Mouse (Mus musculus) bone marrow macrophage, adult 2 months (primary cell): ENCODE results near the gene Pttg1. TPM values are rescaled to one million over a fixed set of nuclear protein-coding genes. Genes with fewer than 3 reads are reported as not detected.

Source experiments
- H3K27ac ChIP-seq: 2 replicates; pipeline ENCODE4 v1.5.1; 2012; ENCODE audit warnings: low read depth, low read length; ENCODE audit not compliant: insufficient read depth
- H3K4me1 ChIP-seq: 2 replicates; pipeline ENCODE4 v1.6.1; 2012; ENCODE audit warnings: low read length; ENCODE audit not compliant: control insufficient read depth, insufficient read depth
- H3K4me3 ChIP-seq: 2 replicates; pipeline ENCODE4 v1.5.1; 2012; ENCODE audit warnings: mild to moderate bottlenecking, low read length, moderate library complexity; ENCODE audit not compliant: insufficient read depth
- CTCF ChIP-seq: IDR thresholded peaks from 2 replicates; pipeline ENCODE4 v1.5.1; 2012; ENCODE audit warnings: low read depth, mild to moderate bottlenecking, low read length, moderate library complexity
- POLR2A ChIP-seq: IDR thresholded peaks from 2 replicates; pipeline ENCODE4 v1.6.1; 2012; ENCODE audit warnings: mild to moderate bottlenecking, low read depth, low read length, borderline replicate concordance
- polyA plus RNA-seq: library from polyadenylated mRNA; stranded (reverse); fragments of >200 nt; gene quantifications from 2 replicates; pipeline ENCODE4 v1.2.4, GENCODE M21; 2012; ENCODE audit not compliant: missing spikeins, insufficient read depth, insufficient read length

Pttg1 gene
- 60.1 and 81.7 TPM in 2 replicates for polyA plus RNA-seq

DNA sequence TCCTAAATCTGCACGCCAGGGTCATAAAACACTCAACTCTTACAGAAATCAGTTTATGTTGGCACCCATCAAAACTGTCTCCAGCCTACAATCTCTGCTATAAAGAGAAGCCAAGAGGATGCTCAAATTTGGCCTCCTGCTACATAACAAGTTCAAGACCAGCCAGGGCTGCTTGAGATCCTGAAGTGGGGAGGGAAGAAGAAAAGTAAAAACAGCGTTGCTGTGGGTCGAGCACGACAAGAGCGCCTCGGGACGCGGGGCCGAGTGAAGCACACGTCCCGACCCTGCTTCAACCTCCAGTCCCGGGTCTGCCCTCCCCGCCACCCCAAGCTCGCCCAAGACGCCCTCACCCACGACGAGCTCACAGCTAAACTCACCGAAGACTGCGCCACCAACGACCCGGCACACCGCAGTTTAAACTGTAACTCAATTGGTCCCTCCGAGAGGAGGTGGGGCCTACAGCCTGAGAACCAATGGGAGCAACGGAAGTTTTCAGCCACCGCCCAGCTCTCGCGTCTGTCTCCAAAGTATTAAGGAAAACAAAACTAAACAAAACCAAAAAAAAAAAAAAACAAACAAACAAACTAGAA lies at the start of gene Pttg1:
Gene Pttg1 (minus strand): TSS at position 428 of the 590 bp plus-strand sequence.
- no peak for TF ChIP-seq CTCF
- TF ChIP-seq POLR2A: no peak
- peaks cover 10% of the 10 kb centered on the region for H3K4me1 ChIP-seq
- H3K27ac ChIP-seq: peak within 1 kb of the TSS; percentile 61
- peak within 1 kb of the TSS; percentile 73 for H3K4me3 ChIP-seq

DNA sequence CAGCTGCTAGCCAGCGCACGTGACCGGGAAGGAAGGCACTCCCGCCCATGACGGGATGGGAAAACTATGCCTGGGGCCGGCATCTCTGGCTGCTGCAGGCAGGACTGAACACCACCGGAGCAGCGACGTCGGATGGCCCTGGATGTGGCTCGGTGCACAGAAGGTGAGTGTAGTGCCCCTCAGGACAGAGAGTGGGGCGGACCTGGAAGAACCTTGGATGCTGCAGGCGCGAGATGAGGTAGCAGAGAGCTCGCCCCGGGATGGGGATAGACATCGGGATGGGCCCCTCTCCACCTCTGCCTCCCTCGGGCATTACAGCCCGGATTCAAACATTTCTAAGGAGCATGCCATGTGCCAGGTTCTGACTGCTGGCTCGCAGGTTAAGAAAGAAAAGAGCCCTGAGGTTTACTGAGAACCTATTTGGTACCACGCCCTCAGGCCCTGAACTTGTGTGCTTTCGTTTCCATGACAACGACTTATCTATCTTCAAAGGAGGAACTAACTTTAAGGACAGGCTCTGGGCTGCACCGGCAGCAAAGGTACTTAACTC lies 48.2 kb upstream of the Pttg1 start, which contains the start of gene C1qtnf2:
Gene C1qtnf2 (plus strand): TSS at position 52 of the 550 bp plus-strand sequence.
- TF ChIP-seq POLR2A: no peak
- TF ChIP-seq CTCF: no peak
- no peak within 1 kb of the TSS for H3K27ac ChIP-seq
- H3K4me1 ChIP-seq: peaks cover 33% of the 10 kb centered on the region
- H3K4me3 ChIP-seq: no peak within 1 kb of the TSS

DNA sequence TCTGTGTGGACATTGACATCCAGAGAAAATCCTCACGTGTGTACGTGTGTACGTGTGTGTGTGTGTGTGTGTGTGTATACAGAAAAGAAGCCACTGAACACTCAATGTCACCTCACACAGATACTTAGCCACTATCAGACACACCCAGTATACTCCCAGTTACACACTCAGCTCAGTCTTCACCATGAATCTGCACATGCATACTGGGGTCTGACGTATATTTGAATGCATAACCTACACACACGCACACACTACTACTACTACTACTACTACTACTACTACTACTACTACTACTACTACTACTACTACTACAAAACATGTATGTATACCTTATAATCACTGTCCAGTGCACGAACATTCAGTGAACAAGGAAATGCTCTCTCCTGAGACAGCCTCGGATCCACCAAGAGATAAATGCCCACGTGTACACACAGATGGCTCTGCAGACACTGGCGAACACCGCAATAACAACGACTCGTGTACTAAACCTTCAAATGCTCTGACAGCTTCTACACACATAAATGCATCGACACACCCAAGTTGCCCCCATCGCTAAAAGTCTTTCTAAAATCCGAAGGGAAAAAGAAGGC lies 47.7 kb upstream of the Pttg1 start:
- TF ChIP-seq CTCF: no peak
- TF ChIP-seq POLR2A: no peak
- no peak overlapping the region for H3K27ac ChIP-seq
- peaks cover 29% of the 10 kb centered on the region for H3K4me1 ChIP-seq
- H3K4me3 ChIP-seq: no peak overlapping the region

DNA sequence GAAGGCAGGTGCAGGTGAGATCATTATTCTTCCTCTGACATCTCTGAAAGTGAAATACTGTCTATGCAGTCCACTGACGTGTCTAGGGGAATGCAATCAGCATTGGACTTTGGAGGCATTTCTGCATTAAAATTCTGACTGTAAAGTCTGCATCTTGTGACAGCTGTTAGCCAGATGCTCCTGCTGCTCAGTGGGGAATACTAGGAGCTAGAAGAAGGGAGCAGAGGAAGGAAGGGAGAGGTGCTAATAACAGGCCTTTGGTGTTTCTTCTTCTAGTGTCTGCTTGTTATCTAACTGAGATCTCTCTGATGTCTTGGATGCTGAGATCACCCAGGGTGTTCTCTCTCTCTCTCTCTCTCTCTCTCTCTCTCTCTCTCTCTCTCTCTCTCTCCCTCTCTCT lies 47.1 kb upstream of the Pttg1 start:
- Histone ChIP-seq H3K27ac (no peak overlapping the region), H3K4me1 (peaks cover 27% of the 10 kb centered on the region), H3K4me3 (no peak overlapping the region)
- TF ChIP-seq CTCF: no peak
- TF ChIP-seq POLR2A: no peak

DNA sequence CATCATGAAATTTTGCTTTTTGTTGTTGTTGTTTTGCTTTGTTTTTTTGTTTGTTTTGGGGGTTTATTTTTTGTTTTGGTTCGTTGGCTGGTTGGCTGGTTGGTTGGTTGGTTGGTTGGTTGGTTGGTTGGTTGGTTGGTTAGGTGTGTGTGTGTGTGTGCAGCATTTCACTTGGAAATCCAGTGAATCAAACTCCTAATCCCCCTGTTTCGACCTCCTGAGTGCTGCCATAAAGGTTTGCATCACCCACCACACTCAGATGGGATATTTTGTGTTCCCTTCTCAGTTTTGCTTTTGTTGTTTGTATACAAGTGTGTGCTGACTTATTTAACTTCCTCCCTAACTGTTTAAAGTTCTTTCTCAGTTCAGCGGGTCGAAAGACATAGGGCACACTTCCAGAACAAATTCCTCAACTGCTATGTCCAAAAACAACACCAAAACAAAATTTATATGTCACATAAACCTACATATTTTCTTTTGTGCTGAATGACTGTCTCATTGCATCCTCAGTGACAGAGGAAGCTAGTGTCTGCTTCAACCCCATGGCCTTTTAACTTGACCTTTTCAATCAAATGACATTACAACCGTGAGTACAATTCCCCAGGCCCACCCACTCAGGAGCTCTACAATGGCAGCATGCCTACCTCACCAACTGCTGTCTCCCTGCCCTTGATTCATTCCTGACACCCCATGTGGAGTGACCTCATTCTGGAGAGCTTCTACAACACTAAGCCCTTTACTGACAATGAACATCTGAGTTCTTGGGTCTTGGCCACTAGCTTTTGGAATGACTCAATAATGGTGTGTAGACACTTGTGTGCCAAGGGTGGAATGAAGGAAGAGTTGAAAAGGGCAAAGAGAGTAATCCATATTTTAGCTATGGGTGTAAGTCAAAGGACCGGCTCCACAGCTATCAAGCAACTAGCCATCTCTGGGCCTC lies 45.1 kb upstream of the Pttg1 start:
- no peak overlapping the region for H3K27ac ChIP-seq
- TF ChIP-seq CTCF: no peak
- TF ChIP-seq POLR2A: no peak
- no peak overlapping the region for H3K4me3 ChIP-seq
- peaks cover 18% of the 10 kb centered on the region for H3K4me1 ChIP-seq

DNA sequence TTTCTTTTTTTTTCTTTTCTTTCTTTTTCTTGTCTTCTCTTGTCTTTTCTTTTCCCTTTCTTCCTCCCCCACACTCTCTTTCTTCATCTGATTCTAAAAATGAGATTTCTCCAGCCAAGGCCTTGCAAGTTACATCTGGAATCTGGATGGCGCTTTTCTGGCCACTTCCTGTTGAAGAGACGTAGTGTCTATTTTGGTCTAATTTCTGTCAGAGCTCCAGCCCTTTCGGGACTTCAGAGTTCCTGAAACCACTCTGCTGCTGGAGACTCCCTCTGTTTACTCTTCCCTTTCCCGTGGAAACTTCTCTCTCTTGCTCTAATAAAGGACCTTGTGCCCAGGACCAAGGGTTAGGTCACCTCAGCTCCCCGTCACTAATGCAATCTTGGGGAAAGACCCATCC lies 44.1 kb upstream of the Pttg1 start:
- Histone ChIP-seq H3K4me1 (peaks cover 18% of the 10 kb centered on the region), H3K4me3 (peak overlapping the region; percentile 9; the same call in 1 of the 2 replicates), H3K27ac (peak overlapping the region; percentile 70)
- TF ChIP-seq POLR2A (no peak), CTCF (no peak)

DNA sequence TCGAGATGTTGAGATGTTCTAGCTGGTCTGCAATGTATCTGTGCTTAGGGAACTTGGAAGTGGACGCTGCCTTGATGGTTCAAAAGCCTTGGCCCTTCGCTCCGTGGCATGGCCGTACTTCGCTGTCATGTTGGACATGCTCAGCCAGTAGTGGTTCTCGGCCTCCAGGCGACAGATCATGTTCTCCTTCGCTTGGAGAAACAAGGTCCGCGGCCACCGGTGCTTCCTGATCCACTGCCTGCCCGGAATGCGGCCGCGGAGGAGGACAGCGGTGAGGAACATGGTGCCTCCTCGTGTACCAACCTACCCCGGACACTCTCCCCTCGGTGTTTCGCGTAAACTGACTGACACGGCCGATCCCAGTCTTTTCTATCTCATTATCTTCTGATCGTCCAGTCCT lies 37.2 kb upstream of the Pttg1 start:
- no peak overlapping the region for H3K27ac ChIP-seq
- no peak overlapping the region for H3K4me3 ChIP-seq
- TF ChIP-seq CTCF (no peak), POLR2A (no peak)
- no peaks in the 10 kb centered on the region for H3K4me1 ChIP-seq

DNA sequence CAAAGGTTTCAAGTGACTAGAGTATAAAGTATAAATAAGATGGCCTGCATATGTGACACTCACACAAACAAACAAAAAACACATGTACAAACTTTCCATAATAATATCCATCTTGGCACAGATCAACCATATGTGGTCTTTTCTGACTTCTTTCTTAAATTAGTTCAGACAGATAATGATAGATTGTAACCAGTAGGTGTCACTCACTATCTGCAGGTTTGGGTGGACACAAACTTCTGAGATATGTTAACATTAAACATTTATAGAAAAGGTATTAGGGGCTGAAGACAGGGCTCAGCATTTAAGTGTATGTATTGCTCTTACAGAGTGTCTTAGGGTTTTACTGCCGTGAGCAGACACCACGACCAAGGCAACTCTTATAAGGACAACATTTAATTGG lies 26.2 kb upstream of the Pttg1 start:
- no peak overlapping the region for H3K4me3 ChIP-seq
- TF ChIP-seq CTCF (no peak), POLR2A (no peak)
- H3K4me1 ChIP-seq: peaks cover 21% of the 10 kb centered on the region
- no peak overlapping the region for H3K27ac ChIP-seq

DNA sequence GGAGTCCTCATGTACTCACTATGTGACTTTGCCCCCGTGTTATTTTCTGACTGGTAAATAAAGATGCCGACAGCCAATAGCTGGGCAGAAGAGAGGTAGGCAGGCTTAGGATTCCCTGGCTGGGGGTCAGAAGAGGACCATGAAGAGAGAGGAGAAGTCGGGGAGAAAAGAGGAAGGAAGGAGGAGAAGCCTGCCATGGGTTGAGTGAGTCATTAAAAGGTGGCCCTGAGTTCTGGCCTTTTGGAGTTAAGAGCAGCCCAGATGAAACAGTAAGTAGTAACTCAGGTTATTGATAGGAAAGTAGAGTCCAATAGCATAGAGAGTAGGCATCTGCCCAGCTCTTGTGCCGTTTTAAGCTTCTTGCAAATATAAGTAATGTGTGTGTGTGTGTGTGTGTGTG lies 25.3 kb upstream of the Pttg1 start:
- no peak overlapping the region for H3K4me3 ChIP-seq
- H3K27ac ChIP-seq: peak overlapping the region; percentile 28
- peaks cover 21% of the 10 kb centered on the region for H3K4me1 ChIP-seq
- TF ChIP-seq CTCF: no peak
- TF ChIP-seq POLR2A: no peak
